Mouse (Mus musculus) heart, embryonic 11.5 days (tissue): ENCODE results near the gene Gpatch3. TPM values are rescaled to one million over a fixed set of nuclear protein-coding genes. Genes with fewer than 3 reads are reported as not detected.

Experiments
- ATAC-seq: fragments of 200-750 bp; cut with Nextera tagmentation; replicated peaks from 2 replicates; pipeline ENCODE4 v1.8.0; 2017; ENCODE audit warnings: moderate library complexity; ENCODE audit not compliant: insufficient number of reproducible peaks, low FRiP score, low TSS enrichment
- H3K27ac ChIP-seq: fragments of 300-500 bp; sonication (generic); 2 replicates; pipeline ENCODE4 v1.5.1; 2014; ENCODE audit warnings: mild to moderate bottlenecking, low read depth, low read length
- H3K27me3 ChIP-seq: fragments of 300-500 bp; sonication (generic); 2 replicates; pipeline ENCODE4 v1.6.1; 2014; ENCODE audit warnings: mild to moderate bottlenecking, low read length, mixed read lengths; ENCODE audit not compliant: control insufficient read depth, insufficient read depth
- H3K36me3 ChIP-seq: fragments of 300-500 bp; sonication (generic); 2 replicates; pipeline ENCODE4 v1.6.1; 2014; ENCODE audit warnings: mild to moderate bottlenecking, low read length, moderate library complexity, mixed read lengths; ENCODE audit not compliant: control insufficient read depth, insufficient read depth
- H3K4me1 ChIP-seq: fragments of 300-500 bp; sonication (generic); 2 replicates; pipeline ENCODE4 v1.6.1; 2014; ENCODE audit warnings: low read length; ENCODE audit not compliant: control insufficient read depth, insufficient read depth
- H3K4me2 ChIP-seq: fragments of 300-500 bp; sonication (generic); 2 replicates; pipeline ENCODE4 v1.6.1; 2014; ENCODE audit warnings: mild to moderate bottlenecking, moderate library complexity
- H3K4me3 ChIP-seq: fragments of 300-500 bp; sonication (generic); 2 replicates; pipeline ENCODE4 v1.5.1; 2014; ENCODE audit warnings: low read depth, low read length
- H3K9ac ChIP-seq: fragments of 300-500 bp; sonication (generic); 2 replicates; pipeline ENCODE4 v1.6.1; 2014; ENCODE audit warnings: mild to moderate bottlenecking, low read depth, low read length, moderate library complexity
- H3K9me3 ChIP-seq: fragments of 300-500 bp; sonication (generic); replicated peaks from 2 replicates; pipeline ENCODE4 v1.6.1; 2016; ENCODE audit warnings: low read length; ENCODE audit not compliant: control insufficient read depth
- WGBS: fragments of 180-500 bp; shearing (Covaris S2); extraction: QIAGEN DNeasy Blood & Tissue Kit; methylation state at CpG from one replicate; pipeline ENCODE4 v1.1.7; 2014; ENCODE audit not compliant: insufficient replicate concordance; 5-methylcytosine and 5-hydroxymethylcytosine counted together
- polyA plus RNA-seq: library from polyadenylated mRNA; unstranded; fragments of >200 nt; fragmentation: Nextera tagmentation; extraction: Ambion mirVana; gene quantifications from 2 replicates; pipeline ENCODE4 v1.2.1, GENCODE M21; 2014

The Gpatch3 gene
- polyA plus RNA-seq, 1 experiment from 2014 or later, result 5.0 TPM

- ATAC-seq, result peak; percentile 29; the same call in 1 of the 2 replicates
- WGBS, result under 1% methylated on average over 41 of the region's 41 CpGs
- peaks cover 2% of the 10 kb centered on the region; the same call in 1 of the 2 replicates for H3K36me3 ChIP-seq
- peak overlapping the region; percentile 100 for H3K4me3 ChIP-seq
- no peaks in the 10 kb centered on the region for H3K9me3 ChIP-seq
- peak overlapping the region; percentile 54; the same call in 1 of the 2 replicates for H3K27ac ChIP-seq
- peak overlapping the region; percentile 83 for H3K4me2 ChIP-seq
- H3K27me3 ChIP-seq, result no peaks in the 10 kb centered on the region
- H3K9ac ChIP-seq, result peak overlapping the region; percentile 94
- peaks cover 8% of the 10 kb centered on the region; the same call in 1 of the 2 replicates for H3K4me1 ChIP-seq
Observed at GRCm38 (mm10) chr4:133574843-133575202, 278 bp downstream of the Gpatch3 start.

GRCm38 (mm10) chr4:133577983-133578382 lies 3.4 kb downstream of the Gpatch3 start:
- H3K4me3 ChIP-seq, result no peak overlapping the region
- WGBS, result 78% methylated on average over 12 of the region's 12 CpGs
- peaks cover 18% of the 10 kb centered on the region for H3K36me3 ChIP-seq
- no peak overlapping the region for H3K9ac ChIP-seq
- no peak for ATAC-seq
- H3K4me1 ChIP-seq, result peaks cover 8% of the 10 kb centered on the region; the same call in 1 of the 2 replicates
- H3K27me3 ChIP-seq, result no peaks in the 10 kb centered on the region
- H3K9me3 ChIP-seq, result no peaks in the 10 kb centered on the region
- no peak overlapping the region for H3K27ac ChIP-seq
- no peak overlapping the region for H3K4me2 ChIP-seq

GRCm38 (mm10) chr4:133583690-133584058 lies 9.1 kb downstream of the Gpatch3 start:
- Histone ChIP-seq H3K9ac (peak overlapping the region; percentile 95), H3K27ac (peak overlapping the region; percentile 73; the same call in 1 of the 2 replicates), H3K9me3 (no peaks in the 10 kb centered on the region), H3K36me3 (peaks cover 28% of the 10 kb centered on the region), H3K4me1 (peaks cover 12% of the 10 kb centered on the region), H3K27me3 (no peaks in the 10 kb centered on the region), H3K4me2 (peak overlapping the region; percentile 99), H3K4me3 (peak overlapping the region; percentile 81)
- ATAC-seq, result no peak
- WGBS, result 52% methylated on average over 6 of the region's 6 CpGs

GRCm38 (mm10) chr4:133584059-133584951 lies 9.8 kb downstream of the Gpatch3 start, which contains the start of gene Gpn2:
Gpn2 (plus strand) TSS chr4:133584362.
- peak; percentile 65 for ATAC-seq
- 2% methylated on average over 65 of the region's 65 CpGs for WGBS
- Histone ChIP-seq H3K27me3 (no peaks in the 10 kb centered on the region), H3K27ac (peak within 1 kb of the TSS; percentile 73; the same call in 1 of the 2 replicates), H3K4me3 (peak within 1 kb of the TSS; percentile 81), H3K4me1 (peaks cover 12% of the 10 kb centered on the region), H3K9me3 (no peaks in the 10 kb centered on the region), H3K36me3 (peaks cover 29% of the 10 kb centered on the region), H3K4me2 (peak within 1 kb of the TSS; percentile 99), H3K9ac (peak within 1 kb of the TSS; percentile 95)

- Histone ChIP-seq H3K27me3 (no peaks in the 10 kb centered on the region; the same call in 1 of the 2 replicates), H3K27ac (no peak overlapping the region), H3K4me2 (no peak overlapping the region), H3K36me3 (peaks cover 18% of the 10 kb centered on the region), H3K4me1 (peaks cover 7% of the 10 kb centered on the region; the same call in 1 of the 2 replicates), H3K9ac (no peak overlapping the region), H3K4me3 (no peak overlapping the region), H3K9me3 (no peaks in the 10 kb centered on the region)
- 25% methylated on average over 7 of the region's 7 CpGs for WGBS
- ATAC-seq, result no peak
Observed at GRCm38 (mm10) chr4:133592570-133592969, 18.0 kb downstream of the Gpatch3 start.

- Histone ChIP-seq H3K27me3 (peaks cover 15% of the 10 kb centered on the region), H3K9ac (peak overlapping the region; percentile 49; the same call in 1 of the 2 replicates), H3K36me3 (peaks cover 10% of the 10 kb centered on the region), H3K4me2 (peak overlapping the region; percentile 32), H3K27ac (no peak overlapping the region), H3K9me3 (no peaks in the 10 kb centered on the region), H3K4me3 (no peak overlapping the region), H3K4me1 (peaks cover 17% of the 10 kb centered on the region)
- ATAC-seq, result no peak
- 43% methylated on average over 7 of the region's 7 CpGs for WGBS
Observed at GRCm38 (mm10) chr4:133595538-133595937, 21.0 kb downstream of the Gpatch3 start.

GRCm38 (mm10) chr4:133596084-133596483 lies 21.5 kb downstream of the Gpatch3 start:
- ATAC-seq, result no peak

GRCm38 (mm10) chr4:133598616-133599015 lies 24.1 kb downstream of the Gpatch3 start:
- Histone ChIP-seq H3K36me3 (no peaks in the 10 kb centered on the region), H3K4me3 (no peak overlapping the region; the same call in 1 of the 2 replicates), H3K4me1 (peaks cover 18% of the 10 kb centered on the region), H3K4me2 (peak overlapping the region; percentile 90), H3K27ac (no peak overlapping the region), H3K27me3 (peaks cover 40% of the 10 kb centered on the region), H3K9ac (no peak overlapping the region), H3K9me3 (no peaks in the 10 kb centered on the region)
- no peak for ATAC-seq
- 44% methylated on average over 4 of the region's 4 CpGs for WGBS

More at GRCm38 (mm10) chr4:133596084-133596483, 21.5 kb downstream of the Gpatch3 start:
- Histone ChIP-seq H3K4me2 (no peak overlapping the region), H3K27me3 (peaks cover 15% of the 10 kb centered on the region), H3K9ac (no peak overlapping the region), H3K9me3 (no peaks in the 10 kb centered on the region), H3K27ac (no peak overlapping the region), H3K4me3 (no peak overlapping the region), H3K4me1 (peaks cover 17% of the 10 kb centered on the region), H3K36me3 (peaks cover 6% of the 10 kb centered on the region; the same call in 1 of the 2 replicates)
- WGBS, result 81% methylated on average over 6 of the region's 6 CpGs
